Mouse (Mus musculus) ES-E14 (cell line): ENCODE measurements around the gene 1700042G07Rik.
A peak's percentile ranks its signal among the peaks of the same experiment; 100 is the strongest.

Experiments
- CHD2 ChIP-seq: IDR thresholded peaks from 2 replicates; pipeline ENCODE4 v1.6.1; 2014; ENCODE audit warnings: mild to moderate bottlenecking, low read depth, low read length, inconsistent platforms
- HCFC1 ChIP-seq: IDR thresholded peaks from 2 replicates; pipeline ENCODE4 v1.6.1; 2012; ENCODE audit warnings: low read length, inconsistent platforms, borderline replicate concordance; ENCODE audit not compliant: insufficient read depth
- MAFK ChIP-seq: IDR thresholded peaks from 2 replicates; pipeline ENCODE4 v1.6.1; 2014; ENCODE audit warnings: mild to moderate bottlenecking, low read depth, low read length, inconsistent platforms; ENCODE audit not compliant: insufficient read depth
- ZC3H11A ChIP-seq: IDR thresholded peaks from 2 replicates; pipeline ENCODE4 v1.6.1; 2012; ENCODE audit warnings: low read depth, mild to moderate bottlenecking, inconsistent platforms, low read length, borderline replicate concordance
- ZNF384 ChIP-seq: IDR thresholded peaks from 2 replicates; pipeline ENCODE4 v1.6.1; 2012; ENCODE audit warnings: low read depth, low read length, inconsistent platforms

GRCm38 (mm10) chr4:116215895-116216605, 42.9 kb downstream of the 1700042G07Rik start:
- no peak for TF ChIP-seq CHD2
- TF ChIP-seq MAFK = no peak
- TF ChIP-seq ZC3H11A = no peak
- TF ChIP-seq ZNF384 = peak; percentile 90
- no peak for TF ChIP-seq HCFC1
